In the genomic region with DNA sequence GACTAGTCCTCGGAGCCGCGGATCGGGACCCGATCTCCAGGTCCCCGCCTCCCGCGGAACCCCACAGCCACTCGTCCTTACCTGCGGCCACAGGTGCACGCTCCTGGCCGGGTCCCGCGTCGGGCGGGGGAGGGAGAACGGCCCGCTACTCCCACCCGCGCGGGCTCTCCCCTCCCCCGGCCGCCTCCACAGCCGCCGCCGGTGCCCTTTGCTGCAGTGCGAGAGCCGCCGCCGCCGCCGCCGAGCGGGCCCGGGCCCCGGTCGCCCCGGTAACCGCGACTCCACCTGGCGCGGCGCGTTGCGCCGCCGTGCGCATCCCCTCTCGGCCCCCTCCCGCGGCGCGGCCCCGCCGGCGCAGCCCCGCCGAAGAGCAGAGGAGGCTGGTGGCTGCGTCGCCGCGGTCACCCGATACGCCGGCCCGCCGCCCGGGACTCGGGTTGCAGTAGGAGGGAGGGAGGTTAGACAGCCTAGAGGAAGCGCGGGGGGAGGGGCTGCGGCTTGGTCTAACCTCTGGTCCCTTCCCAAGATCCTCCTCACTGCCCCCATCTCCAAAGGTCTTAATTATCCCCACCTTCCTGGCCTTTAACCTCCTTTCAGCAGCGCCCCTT, we compare ENCODE assay signal across 9 mouse cellular contexts. TPM values are rescaled to one million over a fixed set of nuclear protein-coding genes. Genes with fewer than 3 reads are reported as not detected.
DNase-seq lines count a peak whose midpoint lies in the region; ATAC-seq and TF ChIP-seq lines count a peak whose summit lies in the region.
"Had no signal": no experiment of that assay in that cellular context is flagged by ENCODE, and none has a peak within 500 bp of the region (broad histone marks: within the 10 kb centered on the region; RNA-seq: fewer than 3 reads in every experiment).

No protein-coding gene starts in this region.

- peaks cover 96% of the 10 kb centered on the region for H3K27me3 ChIP-seq in G1E (ENCODE audit: insufficient read depth, low read length)
- H3K27me3 ChIP-seq in forebrain, embryonic 11.5 days (ENCODE audit: control insufficient read depth, insufficient read depth, low read length), result peaks cover 19% of the 10 kb centered on the region
- peaks cover 90% of the 10 kb centered on the region for H3K27me3 ChIP-seq in intestine, embryonic 15.5 days (replicated peaks)
- peaks cover 98% of the 10 kb centered on the region for H3K27me3 ChIP-seq in liver, embryonic 15.5 days

- no peak overlapping the region for H3K27ac ChIP-seq in forebrain, embryonic 11.5 days (ENCODE audit: low read depth, low read length)
- no peak overlapping the region for H3K27ac ChIP-seq in intestine, embryonic 15.5 days
- H3K27ac ChIP-seq in liver, embryonic 15.5 days (replicated peaks), result no peak overlapping the region

- H3K4me3 ChIP-seq in G1E (ENCODE audit: low read depth, low read length), result peak overlapping the region; percentile 4; the same call in 1 of the 2 replicates
- peak overlapping the region; percentile 54 for H3K4me3 ChIP-seq in forebrain, embryonic 11.5 days (ENCODE audit: low read depth, low read length)
- H3K4me3 ChIP-seq in intestine, embryonic 15.5 days (replicated peaks), result peak overlapping the region; percentile 58
- H3K4me3 ChIP-seq in liver, embryonic 15.5 days (replicated peaks), result peak overlapping the region; percentile 46

- under 1% methylated on average over 44 of the region's 73 CpGs for WGBS in forebrain, embryonic 11.5 days
- under 1% methylated on average over 66 of the region's 73 CpGs for WGBS in intestine, embryonic 15.5 days
- under 1% methylated on average over 59 of the region's 73 CpGs for WGBS in liver, embryonic 15.5 days (ENCODE audit: insufficient replicate concordance)

- no peak for ATAC-seq in G1E (ENCODE audit: extremely low read depth, insufficient number of reproducible peaks, low FRiP score, poor library complexity, severe bottlenecking)
- ATAC-seq in forebrain, embryonic 11.5 days (replicated peaks; ENCODE audit: low FRiP score), result peak; percentile 71
- peak; percentile 45; the same call in 1 of the 2 replicates for ATAC-seq in intestine, embryonic 15.5 days
- ATAC-seq in liver, embryonic 15.5 days (ENCODE audit: insufficient read depth), result peak; percentile 12; the same call in 1 of the 2 replicates
- no peak for ATAC-seq in erythroblast, adult 5-6 weeks (replicated peaks; ENCODE audit: low FRiP score, poor library complexity, severe bottlenecking)

- DNase-seq in adrenal gland, postnatal 36 days, result peak; percentile 49 to 71
- no peak for DNase-seq in adrenal gland, adult 8-10 months
- DNase-seq in G1E (ENCODE audit: low spot score), result no peak
- DNase-seq in forebrain, embryonic 11.5 days (ENCODE audit: low spot score), result peak; percentile 84
- DNase-seq in skeletal muscle tissue, adult 2 months (ENCODE audit: low read depth, low spot score), result peak; percentile 45

- H3K9ac ChIP-seq in forebrain, embryonic 11.5 days (ENCODE audit: low read length), result peak overlapping the region; percentile 68
- peak overlapping the region; percentile 39 for H3K9ac ChIP-seq in intestine, embryonic 15.5 days
- no peak overlapping the region for H3K9ac ChIP-seq in liver, embryonic 15.5 days

- H3K4me2 ChIP-seq in forebrain, embryonic 11.5 days (ENCODE audit: low read depth, low read length, severe bottlenecking), result peak overlapping the region; percentile 100
- peak overlapping the region; percentile 98 for H3K4me2 ChIP-seq in intestine, embryonic 15.5 days (replicated peaks)
- H3K4me2 ChIP-seq in liver, embryonic 15.5 days, result peak overlapping the region; percentile 68

- H3K36me3 ChIP-seq in G1E (replicated peaks), result no peaks in the 10 kb centered on the region
- no peaks in the 10 kb centered on the region for H3K36me3 ChIP-seq in forebrain, embryonic 11.5 days (ENCODE audit: control insufficient read depth, insufficient read depth, low read length)
- no peaks in the 10 kb centered on the region for H3K36me3 ChIP-seq in intestine, embryonic 15.5 days
- H3K36me3 ChIP-seq in liver, embryonic 15.5 days (replicated peaks), result no peaks in the 10 kb centered on the region

- peaks cover 8% of the 10 kb centered on the region; the same call in 1 of the 2 replicates for H3K4me1 ChIP-seq in G1E (ENCODE audit: insufficient read depth, low read depth, low read length)
- H3K4me1 ChIP-seq in forebrain, embryonic 11.5 days (replicated peaks; ENCODE audit: control insufficient read depth, insufficient read depth, low read length), result peaks cover 15% of the 10 kb centered on the region
- H3K4me1 ChIP-seq in intestine, embryonic 15.5 days (replicated peaks), result peaks cover 13% of the 10 kb centered on the region
- H3K4me1 ChIP-seq in liver, embryonic 15.5 days (replicated peaks), result peaks cover 7% of the 10 kb centered on the region; the same call in 1 of the 2 replicates

- TF ChIP-seq CTCF in G1E (IDR thresholded peaks at IDR 0.05; ENCODE audit: low read depth, low read length), result no peak

- H3K9me3 ChIP-seq in G1E (replicated peaks), result peaks cover 4% of the 10 kb centered on the region; the same call in 1 of the 2 replicates
- no peaks in the 10 kb centered on the region for H3K9me3 ChIP-seq in forebrain, embryonic 11.5 days (ENCODE audit: control insufficient read depth, low read length)
- H3K9me3 ChIP-seq in intestine, embryonic 15.5 days, result no peaks in the 10 kb centered on the region
- no peaks in the 10 kb centered on the region for H3K9me3 ChIP-seq in liver, embryonic 15.5 days (replicated peaks)

RNA-seq across cellular contexts. Expression of a gene that starts 29.1 kb away (rescaled TPM):
- total RNA-seq in adrenal gland, postnatal 36 days (2021), result 10 to 100 TPM in 1 of 2 experiments, 1 to 10 TPM in 1; 6.8 to 14.5 TPM
- 10 to 100 TPM; 10.7 to 37.6 (median 19.9) TPM for total RNA-seq in adrenal gland, adult 8-10 months (2022)
- total RNA-seq in G1E (2014; fragmentation: Nextera tagmentation) (0.15 TPM in 2 replicates), G1E (2017) (0.29 and 0.49 TPM in 2 replicates)
- polyA plus RNA-seq in G1E (2012), result 0.21 and 0.25 TPM in 2 replicates
- polyA plus RNA-seq in forebrain, embryonic 11.5 days (2014; fragmentation: Nextera tagmentation; extraction: Ambion mirVana), result 3.2 and 3.7 TPM in 2 replicates
- polyA plus RNA-seq in intestine, embryonic 15.5 days (2015; fragmentation: Nextera tagmentation; extraction: Ambion mirVana), result 0.24 and 0.25 TPM in 2 replicates
- 0.02 TPM in 1 of 2 replicates, not detected in the other for polyA plus RNA-seq in liver, embryonic 15.5 days (2015; fragmentation: Nextera tagmentation; extraction: Ambion mirVana)
- total RNA-seq in erythroblast, adult 5-6 weeks (2015; ENCODE audit: low replicate concordance), result not detected in 2 replicates
- total RNA-seq in erythroblast, adult 5-6 weeks (2017; ENCODE audit: low replicate concordance), result not detected in 2 replicates
- total RNA-seq: hematopoietic stem cell, adult 5-6 weeks had no signal

RNA-seq across cellular contexts. Expression of a gene that starts 46.8 kb away (rescaled TPM):
- under 1 TPM in 1 of 2 experiments, not detected in 1; 0.33 TPM for total RNA-seq in adrenal gland, postnatal 36 days (2021)
- total RNA-seq in adrenal gland, adult 8-10 months (2022), result under 1 TPM in 3 of 4 experiments, not detected in 1; 0.35 to 0.80 (median 0.45) TPM
- total RNA-seq in G1E (2014; fragmentation: Nextera tagmentation), result not detected in 2 replicates
- total RNA-seq in G1E (2017), result not detected in 2 replicates
- polyA plus RNA-seq in G1E (2012), result not detected in 2 replicates
- 0.17 TPM in 1 of 2 replicates, not detected in the other for polyA plus RNA-seq in forebrain, embryonic 11.5 days (2014; fragmentation: Nextera tagmentation; extraction: Ambion mirVana)
- 0.47 and 0.55 TPM in 2 replicates for polyA plus RNA-seq in intestine, embryonic 15.5 days (2015; fragmentation: Nextera tagmentation; extraction: Ambion mirVana)
- polyA plus RNA-seq in liver, embryonic 15.5 days (2015; fragmentation: Nextera tagmentation; extraction: Ambion mirVana), result 0.39 and 0.61 TPM in 2 replicates
- not detected in 2 replicates for total RNA-seq in erythroblast, adult 5-6 weeks (2015; ENCODE audit: low replicate concordance)
- total RNA-seq in erythroblast, adult 5-6 weeks (2017; ENCODE audit: low replicate concordance), result not detected in 2 replicates
- total RNA-seq: hematopoietic stem cell, adult 5-6 weeks had no signal

Comparison
In these comparisons a context has a peak if more than half of its experiments do, and no peak if none do; other contexts are left out.
1. DNase-seq: peak in adrenal gland, postnatal 36 days (2 of 2), forebrain, embryonic 11.5 days (single experiment) and skeletal muscle tissue, adult 2 months (single experiment); none in adrenal gland, adult 8-10 months (single experiment) and G1E (single experiment).
2. ATAC-seq: peak in forebrain, embryonic 11.5 days (single experiment), intestine, embryonic 15.5 days (single experiment) and liver, embryonic 15.5 days (single experiment); none in G1E (single experiment) and erythroblast, adult 5-6 weeks (single experiment).
3. H3K4me3 ChIP-seq: peak in every context shown above with its lines; median percentile 58 in intestine, embryonic 15.5 days; 54 in forebrain, embryonic 11.5 days; 46 in liver, embryonic 15.5 days; 4 in G1E.
4. RNA of a gene that starts 29.1 kb away (total RNA-seq): 10.7 to 37.6 TPM in adrenal gland, adult 8-10 months and 6.8 to 14.5 TPM in adrenal gland, postnatal 36 days; 0.15 to 0.49 TPM in G1E and not detected in erythroblast, adult 5-6 weeks; every median in the first group is over 4 times any median in the second.
5. Peak in every context shown above with its lines, with median percentiles within 50 percentile points of each other: H3K4me2 ChIP-seq.